Mouse (Mus musculus) ES-E14 (cell line): ENCODE measurements at regions not wholly inside any gene's neighbourhood (a gene's known extent, or its start where the extent isn't known, plus 50 kb on each side); places are given as distances from the start of the nearest gene placed in this dataset.

ENCODE experiments used
- DNase-seq: peaks from one replicate; pipeline ENCODE4 v3.0.0-alpha.2; 2013; ENCODE audit warnings: low read depth, low spot score
- H3K27ac ChIP-seq: 2 replicates; pipeline ENCODE4 v1.5.1; 2012; ENCODE audit warnings: low read depth, mild to moderate bottlenecking, low read length, moderate library complexity, mixed read lengths; ENCODE audit not compliant: poor library complexity, insufficient read depth, severe bottlenecking
- H3K36me3 ChIP-seq: 2 replicates; pipeline ENCODE4 v1.6.1; 2012; ENCODE audit warnings: mild to moderate bottlenecking, low read length, moderate library complexity, mixed read lengths; ENCODE audit not compliant: control insufficient read depth, poor library complexity, insufficient read depth, severe bottlenecking
- H3K4me1 ChIP-seq, 2 experiments: fragments of 150-350 bp in 1 of 2; sonication (generic) in 1 of 2; 2 replicates each; pipeline ENCODE4 v1.6.1; 2012; ENCODE audit warnings: low read length in 2 of 2, mild to moderate bottlenecking in 1 of 2, mixed read lengths in 1 of 2; ENCODE audit not compliant: control insufficient read depth in 2 of 2, insufficient read depth in 2 of 2, poor library complexity in 1 of 2
- H3K4me3 ChIP-seq, 2 experiments: fragments of 150-350 bp in 1 of 2; sonication (generic) in 1 of 2; 2 replicates each; pipeline ENCODE4 v1.5.1; 2012; ENCODE audit warnings: low read length in 2 of 2, low read depth in 1 of 2, mild to moderate bottlenecking in 1 of 2, mixed read lengths in 1 of 2; ENCODE audit not compliant: insufficient read depth in 1 of 2, poor library complexity in 1 of 2, severe bottlenecking in 1 of 2
- H3K9ac ChIP-seq: 2 replicates; pipeline ENCODE4 v1.6.1; 2012; ENCODE audit warnings: low read depth, mild to moderate bottlenecking, low read length, mixed read lengths; ENCODE audit not compliant: poor library complexity, insufficient read depth, severe bottlenecking
- H3K9me3 ChIP-seq: fragments of 150-350 bp; sonication (generic); 2 replicates; pipeline ENCODE4 v1.6.1; 2012; ENCODE audit warnings: low read depth, mild to moderate bottlenecking, low read length; ENCODE audit not compliant: control insufficient read depth, insufficient read depth
- CHD2 ChIP-seq: IDR thresholded peaks from 2 replicates; pipeline ENCODE4 v1.6.1; 2014; ENCODE audit warnings: mild to moderate bottlenecking, low read depth, low read length, inconsistent platforms
- HCFC1 ChIP-seq: IDR thresholded peaks from 2 replicates; pipeline ENCODE4 v1.6.1; 2012; ENCODE audit warnings: low read length, inconsistent platforms, borderline replicate concordance; ENCODE audit not compliant: insufficient read depth
- MAFK ChIP-seq: IDR thresholded peaks from 2 replicates; pipeline ENCODE4 v1.6.1; 2014; ENCODE audit warnings: mild to moderate bottlenecking, low read depth, low read length, inconsistent platforms; ENCODE audit not compliant: insufficient read depth
- ZC3H11A ChIP-seq: IDR thresholded peaks from 2 replicates; pipeline ENCODE4 v1.6.1; 2012; ENCODE audit warnings: low read depth, mild to moderate bottlenecking, inconsistent platforms, low read length, borderline replicate concordance
- ZNF384 ChIP-seq: IDR thresholded peaks from 2 replicates; pipeline ENCODE4 v1.6.1; 2012; ENCODE audit warnings: low read depth, low read length, inconsistent platforms
- in situ Hi-C, 2 experiments: fragments of 600-800 bp; cut with MboI; formaldehyde crosslinking; loops; one replicate each; pipeline ENCODE4 v1.15.1; 2025; ENCODE audit warnings: low sequenced_read_pairs in 2 of 2, inconsistent platforms in 1 of 2; ENCODE audit not compliant: unreplicated experiment in 2 of 2

DNA sequence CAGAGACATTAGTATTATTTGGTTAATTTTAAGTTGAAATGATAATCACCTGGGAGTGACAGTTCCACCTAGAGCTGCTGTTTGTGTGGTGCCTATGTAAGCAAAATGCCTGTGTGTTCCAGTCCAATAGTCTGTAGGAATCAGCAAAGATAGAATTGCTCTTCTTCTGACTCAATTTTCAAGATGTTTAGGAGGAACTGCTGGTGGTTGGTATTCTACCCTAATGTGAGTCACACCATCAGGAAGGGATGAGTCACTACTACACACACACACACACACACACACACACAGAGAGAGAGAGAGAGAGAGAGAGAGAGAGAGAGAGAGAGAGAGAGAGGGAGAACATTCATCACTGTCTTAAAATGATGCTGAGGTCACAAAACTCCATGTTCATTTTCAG lies 753.1 kb downstream of the Ets1 start:
- Histone ChIP-seq H3K9ac (no peak overlapping the region), H3K36me3 (no peaks in the 10 kb centered on the region), H3K4me1 (no peaks in the 10 kb centered on the region), H3K9me3 (0 out of 2 replicates have a peak, but pooled peaks cover 1% of the 10 kb centered on the region), H3K27ac (no peak overlapping the region), H3K4me3 (no peak overlapping the region)
- no peak for TF ChIP-seq HCFC1
- no peak for TF ChIP-seq ZNF384
- no peak for TF ChIP-seq MAFK
- TF ChIP-seq ZC3H11A = no peak
- TF ChIP-seq CHD2 = no peak
- no peak for DNase-seq
- in situ Hi-C loops = no loop called here

- in situ Hi-C loops = no loop called here
- H3K36me3 ChIP-seq = no peaks in the 10 kb centered on the region
- TF ChIP-seq ZNF384 (no peak), MAFK (0 out of 2 replicates have a peak, but pooled peaks have one; percentile 50)
- H3K9me3 ChIP-seq = no peaks in the 10 kb centered on the region
- no peak overlapping the region for H3K4me3 ChIP-seq
- no peak for DNase-seq
- H3K9ac ChIP-seq = no peak overlapping the region
- no peak overlapping the region for H3K27ac ChIP-seq
- no peaks in the 10 kb centered on the region for H3K4me1 ChIP-seq
Measured at GRCm38 (mm10) chr9:33404691-33405090, 768.7 kb downstream of the Ets1 start.

GRCm38 (mm10) chr9:33407517-33407916 lies 771.5 kb downstream of the Ets1 start:
- in situ Hi-C loops = no loop called here
- H3K36me3 ChIP-seq = no peaks in the 10 kb centered on the region
- no peak overlapping the region for H3K9ac ChIP-seq
- H3K4me1 ChIP-seq = no peaks in the 10 kb centered on the region
- no peaks in the 10 kb centered on the region for H3K9me3 ChIP-seq
- H3K4me3 ChIP-seq = no peak overlapping the region
- no peak overlapping the region for H3K27ac ChIP-seq
- no peak for DNase-seq
- no peak for TF ChIP-seq ZC3H11A
- TF ChIP-seq HCFC1 = no peak
- TF ChIP-seq ZNF384 = no peak
- TF ChIP-seq CHD2 = no peak
- no peak for TF ChIP-seq MAFK

DNA sequence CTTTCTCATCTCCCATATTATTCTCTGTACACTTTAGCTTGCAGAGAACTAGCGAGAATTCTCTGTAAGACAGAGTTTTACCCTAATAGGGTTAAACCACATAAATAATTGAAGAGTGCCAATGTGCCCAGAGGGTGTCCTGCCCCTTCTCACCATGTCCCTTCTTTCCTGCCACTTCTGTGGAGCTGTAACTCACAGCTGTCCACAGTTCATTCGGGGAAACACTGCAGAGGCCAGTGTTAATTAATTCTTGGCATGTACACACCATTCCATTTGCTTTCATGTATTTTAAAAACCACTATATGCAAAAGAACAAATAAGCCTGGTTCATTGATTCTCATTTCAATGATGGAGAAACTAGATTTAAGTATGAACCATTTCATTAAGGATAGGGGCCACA lies 787.8 kb downstream of the Ets1 start:
- Histone ChIP-seq H3K9ac (no peak overlapping the region), H3K27ac (no peak overlapping the region), H3K4me3 (no peak overlapping the region), H3K4me1 (no peaks in the 10 kb centered on the region), H3K9me3 (no peaks in the 10 kb centered on the region), H3K36me3 (no peaks in the 10 kb centered on the region)
- no peak for DNase-seq
- in situ Hi-C loops = no loop called here
- no peak for TF ChIP-seq ZNF384
- no peak for TF ChIP-seq CHD2
- no peak for TF ChIP-seq ZC3H11A
- TF ChIP-seq HCFC1 = no peak
- no peak for TF ChIP-seq MAFK

- H3K36me3 ChIP-seq = no peaks in the 10 kb centered on the region
- no peak for DNase-seq
- in situ Hi-C loops = no loop called here
- no peak for TF ChIP-seq ZNF384
- no peak for TF ChIP-seq ZC3H11A
- no peak for TF ChIP-seq CHD2
- no peak for TF ChIP-seq MAFK
- TF ChIP-seq HCFC1 = no peak
- no peak overlapping the region for H3K27ac ChIP-seq
- no peak overlapping the region for H3K4me3 ChIP-seq
- H3K4me1 ChIP-seq = no peaks in the 10 kb centered on the region
- no peaks in the 10 kb centered on the region for H3K9me3 ChIP-seq
- no peak overlapping the region for H3K9ac ChIP-seq
Measured at GRCm38 (mm10) chr9:33436459-33436858, 800.4 kb downstream of the Ets1 start.
